ENCODE assay signal across 22 mouse cellular contexts in the genomic region with DNA sequence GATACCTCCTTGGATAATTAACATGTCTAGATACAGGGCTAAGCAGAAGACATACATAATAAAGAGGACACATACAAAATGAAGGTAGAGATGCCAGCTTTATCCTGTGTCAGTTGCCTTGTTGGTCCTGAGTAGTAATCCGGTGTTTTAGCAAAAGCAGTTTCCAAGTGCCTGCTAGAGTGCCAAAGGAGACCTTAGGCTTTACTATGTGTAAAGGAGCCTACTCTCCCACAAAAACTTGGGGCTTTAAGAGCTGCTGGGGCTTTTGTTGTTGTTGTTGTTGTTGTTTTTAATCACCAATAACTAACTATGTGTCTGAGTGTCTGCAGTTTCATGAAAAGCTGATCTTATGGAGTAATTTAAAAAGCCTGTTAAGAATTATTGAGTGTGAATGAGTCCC.
DNase-seq lines count a peak whose midpoint lies in the region; ATAC-seq lines count a peak whose summit lies in the region.
"Had no signal": no experiment of that assay in that cellular context is flagged by ENCODE, and none has a peak within 500 bp of the region (broad histone marks: within the 10 kb centered on the region; RNA-seq: fewer than 3 reads in every experiment).

No protein-coding gene starts in this region.

- H3K4me3 ChIP-seq in forebrain, embryonic 13.5 days: no peak overlapping the region
- no peak overlapping the region for H3K4me3 ChIP-seq in forebrain, embryonic 10.5 days
- H3K4me3 ChIP-seq in hindbrain, embryonic 15.5 days: no peak overlapping the region
- H3K4me3 ChIP-seq in hindbrain, embryonic 13.5 days: no peak overlapping the region
- H3K4me3 ChIP-seq in midbrain, embryonic 15.5 days: no peak overlapping the region
- H3K4me3 ChIP-seq in midbrain, embryonic 11.5 days (ENCODE audit: low read depth, low read length): no peak overlapping the region
- H3K4me3 ChIP-seq: embryonic facial prominence, embryonic 13.5 days; heart, adult 2 months; heart, embryonic 15.5 days had no signal

- no peak overlapping the region for H3K9ac ChIP-seq in forebrain, embryonic 13.5 days
- no peak overlapping the region for H3K9ac ChIP-seq in hindbrain, embryonic 15.5 days
- H3K9ac ChIP-seq in hindbrain, embryonic 13.5 days: no peak overlapping the region
- H3K9ac ChIP-seq in midbrain, embryonic 15.5 days: no peak overlapping the region
- no peak overlapping the region for H3K9ac ChIP-seq in midbrain, embryonic 11.5 days (ENCODE audit: low read length)
- H3K9ac ChIP-seq: embryonic facial prominence, embryonic 13.5 days; heart, embryonic 15.5 days had no signal

- H3K4me2 ChIP-seq in forebrain, embryonic 13.5 days: no peak overlapping the region
- H3K4me2 ChIP-seq in hindbrain, embryonic 15.5 days: no peak overlapping the region
- no peak overlapping the region for H3K4me2 ChIP-seq in hindbrain, embryonic 13.5 days
- H3K4me2 ChIP-seq in midbrain, embryonic 15.5 days: no peak overlapping the region
- no peak overlapping the region for H3K4me2 ChIP-seq in midbrain, embryonic 11.5 days
- H3K4me2 ChIP-seq: embryonic facial prominence, embryonic 13.5 days; heart, embryonic 11.5 days; heart, embryonic 15.5 days had no signal

- 66% methylated on average over 1 of the region's 1 CpGs for WGBS in forebrain, embryonic 13.5 days
- 96% methylated on average over 1 of the region's 1 CpGs for WGBS in forebrain, embryonic 10.5 days
- 72% methylated on average over 1 of the region's 1 CpGs for WGBS in hindbrain, embryonic 15.5 days
- WGBS in hindbrain, embryonic 13.5 days: 69% methylated on average over 1 of the region's 1 CpGs
- WGBS in midbrain, embryonic 15.5 days: 70% methylated on average over 1 of the region's 1 CpGs
- WGBS in midbrain, embryonic 11.5 days: 83% methylated on average over 1 of the region's 1 CpGs

- H3K27ac ChIP-seq in forebrain, embryonic 13.5 days: no peak overlapping the region; the same call in 1 of the 2 replicates
- H3K27ac ChIP-seq in forebrain, embryonic 10.5 days: no peak overlapping the region
- 0 out of 2 replicates have a peak overlapping the region, but pooled peaks have one; percentile 11 for H3K27ac ChIP-seq in hindbrain, embryonic 15.5 days (replicated peaks)
- H3K27ac ChIP-seq in hindbrain, embryonic 13.5 days: no peak overlapping the region
- H3K27ac ChIP-seq in midbrain, embryonic 15.5 days: no peak overlapping the region
- no peak overlapping the region for H3K27ac ChIP-seq in midbrain, embryonic 11.5 days (ENCODE audit: low read depth, low read length)
- H3K27ac ChIP-seq: embryonic facial prominence, embryonic 13.5 days; heart, adult 2 months; heart, embryonic 15.5 days; hindbrain, postnatal 0 days had no signal

- H3K4me1 ChIP-seq in forebrain, embryonic 13.5 days: peaks cover 22% of the 10 kb centered on the region
- H3K4me1 ChIP-seq in forebrain, embryonic 10.5 days: peaks cover 5% of the 10 kb centered on the region; the same call in 1 of the 2 replicates
- H3K4me1 ChIP-seq in hindbrain, embryonic 15.5 days (replicated peaks): no peaks in the 10 kb centered on the region
- H3K4me1 ChIP-seq in hindbrain, embryonic 13.5 days (replicated peaks): 0 out of 2 replicates have a peak, but pooled peaks cover 8% of the 10 kb centered on the region
- no peaks in the 10 kb centered on the region for H3K4me1 ChIP-seq in midbrain, embryonic 15.5 days
- no peaks in the 10 kb centered on the region; the same call in 1 of the 2 replicates for H3K4me1 ChIP-seq in midbrain, embryonic 11.5 days (ENCODE audit: control insufficient read depth, insufficient read depth, low read length)
- H3K4me1 ChIP-seq: embryonic facial prominence, embryonic 13.5 days; heart, embryonic 15.5 days had no signal

- peak; percentile 19 for ATAC-seq in forebrain, embryonic 13.5 days
- ATAC-seq in hindbrain, embryonic 15.5 days (ENCODE audit: low FRiP score, low read depth): no peak
- no peak for ATAC-seq in hindbrain, embryonic 13.5 days (ENCODE audit: low FRiP score)
- ATAC-seq in midbrain, embryonic 15.5 days (replicated peaks): 0 out of 2 replicates have a peak, but pooled peaks have one; percentile 42
- ATAC-seq in midbrain, embryonic 11.5 days (ENCODE audit: low FRiP score): no peak
- ATAC-seq: CD4-positive, CD25-positive, alpha-beta regulatory T cell, adult 4 months had no signal

- no peak for DNase-seq in forebrain, embryonic 10.5 days (ENCODE audit: extremely low spot score, low spot score)
- no peak for DNase-seq in midbrain, embryonic 11.5 days (ENCODE audit: low spot score, missing footprints)
- DNase-seq in layer of hippocampus, adult 11-12 months (ENCODE audit: low spot score): no peak
- DNase-seq: adrenal gland, adult 2 months; adrenal gland, postnatal 25 days; B cell, adult 2 months; cerebellum, adult 18-20 months; cerebellum, adult 9-11 months; cerebellum, postnatal 36 days; gastrocnemius, postnatal 14 days; heart, adult 2 months; heart, postnatal 14 days; kidney, adult 18-20 months had no signal

- no peaks in the 10 kb centered on the region for H3K27me3 ChIP-seq in forebrain, embryonic 13.5 days
- H3K27me3 ChIP-seq in forebrain, embryonic 10.5 days (ENCODE audit: poor library complexity, severe bottlenecking): no peaks in the 10 kb centered on the region
- no peaks in the 10 kb centered on the region for H3K27me3 ChIP-seq in hindbrain, embryonic 15.5 days
- H3K27me3 ChIP-seq in hindbrain, embryonic 13.5 days: no peaks in the 10 kb centered on the region
- H3K27me3 ChIP-seq in midbrain, embryonic 15.5 days (replicated peaks): no peaks in the 10 kb centered on the region
- H3K27me3 ChIP-seq in midbrain, embryonic 11.5 days (ENCODE audit: control insufficient read depth, insufficient read depth, low read length): no peaks in the 10 kb centered on the region
- H3K27me3 ChIP-seq: embryonic facial prominence, embryonic 13.5 days; heart, embryonic 15.5 days had no signal

- no peaks in the 10 kb centered on the region for H3K36me3 ChIP-seq in forebrain, embryonic 13.5 days (ENCODE audit: poor library complexity, severe bottlenecking)
- H3K36me3 ChIP-seq in forebrain, embryonic 10.5 days (replicated peaks): no peaks in the 10 kb centered on the region
- H3K36me3 ChIP-seq in hindbrain, embryonic 15.5 days: no peaks in the 10 kb centered on the region
- H3K36me3 ChIP-seq in hindbrain, embryonic 13.5 days: no peaks in the 10 kb centered on the region
- H3K36me3 ChIP-seq in midbrain, embryonic 15.5 days (replicated peaks): no peaks in the 10 kb centered on the region
- no peaks in the 10 kb centered on the region for H3K36me3 ChIP-seq in midbrain, embryonic 11.5 days (ENCODE audit: control insufficient read depth, insufficient read depth, low read length)
- H3K36me3 ChIP-seq: embryonic facial prominence, embryonic 13.5 days; heart, embryonic 15.5 days had no signal

- no peaks in the 10 kb centered on the region for H3K9me3 ChIP-seq in forebrain, embryonic 13.5 days (replicated peaks)
- no peaks in the 10 kb centered on the region for H3K9me3 ChIP-seq in forebrain, embryonic 10.5 days
- H3K9me3 ChIP-seq in hindbrain, embryonic 15.5 days: no peaks in the 10 kb centered on the region
- H3K9me3 ChIP-seq in hindbrain, embryonic 13.5 days: no peaks in the 10 kb centered on the region
- no peaks in the 10 kb centered on the region for H3K9me3 ChIP-seq in midbrain, embryonic 15.5 days
- no peaks in the 10 kb centered on the region for H3K9me3 ChIP-seq in midbrain, embryonic 11.5 days (ENCODE audit: control insufficient read depth, low read length)
- H3K9me3 ChIP-seq: embryonic facial prominence, embryonic 13.5 days; heart, embryonic 15.5 days had no signal

Comparison
In these comparisons a context has a peak if more than half of its experiments do, and no peak if none do; other contexts are left out.
1. ATAC-seq: peak in forebrain, embryonic 13.5 days (single experiment) and midbrain, embryonic 15.5 days (single experiment); none in hindbrain, embryonic 15.5 days (single experiment), hindbrain, embryonic 13.5 days (single experiment) and midbrain, embryonic 11.5 days (single experiment).